Mouse (Mus musculus): Measurements from ENCODE around the gene Gm20662.

The Gm20662 gene

GRCm38 (mm10) chr9:108080168-108080567, 84.0 kb downstream of the Gm20662 start, which contains the start of gene Mst1:
TSS of gene Mst1 (plus strand) at chr9:108080436.
- peak; percentile 68 for DNase-seq (ENCODE audit: extremely low read depth, insufficient read length, low spot score)

GRCm38 (mm10) chr9:108082549-108082948, 86.4 kb downstream of the Gm20662 start:
- DNase-seq (ENCODE audit: extremely low read depth, insufficient read length, low spot score), result no peak

DNA sequence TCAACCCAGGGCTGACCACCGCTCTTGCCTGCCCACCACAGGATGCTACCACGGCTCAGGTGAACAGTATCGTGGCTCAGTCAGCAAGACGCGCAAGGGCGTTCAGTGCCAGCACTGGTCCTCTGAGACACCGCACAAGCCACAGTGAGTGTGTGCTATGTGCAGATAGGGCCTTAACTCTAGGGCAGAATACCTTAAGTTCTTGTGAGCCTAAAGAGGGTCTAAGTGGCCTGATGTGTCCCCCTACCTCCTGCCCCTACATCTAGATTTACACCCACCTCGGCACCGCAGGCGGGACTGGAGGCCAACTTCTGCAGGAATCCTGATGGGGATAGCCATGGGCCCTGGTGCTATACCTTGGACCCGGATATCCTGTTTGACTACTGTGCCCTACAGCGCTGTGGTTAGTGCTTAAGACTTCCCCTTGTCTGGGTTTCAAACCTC, 86.9 kb downstream of the Gm20662 start, which contains the start of gene Rnf123:
Gene Rnf123 (minus strand): TSS at position 359 of the 444 bp plus-strand sequence.
- no peak for DNase-seq (ENCODE audit: extremely low read depth, insufficient read length, low spot score)

DNA sequence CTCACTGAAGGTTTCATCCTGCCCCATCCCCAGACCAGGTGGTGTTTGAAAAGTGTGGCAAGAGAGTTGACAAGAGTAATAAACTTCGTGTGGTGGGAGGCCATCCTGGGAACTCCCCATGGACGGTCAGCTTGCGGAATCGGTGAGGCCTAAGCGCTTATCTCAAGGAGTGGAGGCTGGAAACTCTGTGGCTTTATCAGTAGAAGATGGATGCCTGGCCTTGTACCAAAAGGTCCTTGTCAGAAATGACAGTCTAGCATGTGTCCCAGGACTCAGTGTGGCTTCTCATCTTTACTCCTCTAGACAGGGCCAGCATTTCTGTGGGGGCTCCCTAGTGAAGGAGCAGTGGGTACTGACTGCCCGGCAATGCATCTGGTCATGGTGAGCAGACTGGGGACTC, 87.4 kb downstream of the Gm20662 start:
- no peak for DNase-seq (ENCODE audit: extremely low read depth, insufficient read length, low spot score)

- DNase-seq (ENCODE audit: extremely low read depth, insufficient read length, low spot score), result no peak
These were observed 89.1 kb downstream of the Gm20662 start for GRCm38 (mm10) chr9:108085261-108085660.

DNA sequence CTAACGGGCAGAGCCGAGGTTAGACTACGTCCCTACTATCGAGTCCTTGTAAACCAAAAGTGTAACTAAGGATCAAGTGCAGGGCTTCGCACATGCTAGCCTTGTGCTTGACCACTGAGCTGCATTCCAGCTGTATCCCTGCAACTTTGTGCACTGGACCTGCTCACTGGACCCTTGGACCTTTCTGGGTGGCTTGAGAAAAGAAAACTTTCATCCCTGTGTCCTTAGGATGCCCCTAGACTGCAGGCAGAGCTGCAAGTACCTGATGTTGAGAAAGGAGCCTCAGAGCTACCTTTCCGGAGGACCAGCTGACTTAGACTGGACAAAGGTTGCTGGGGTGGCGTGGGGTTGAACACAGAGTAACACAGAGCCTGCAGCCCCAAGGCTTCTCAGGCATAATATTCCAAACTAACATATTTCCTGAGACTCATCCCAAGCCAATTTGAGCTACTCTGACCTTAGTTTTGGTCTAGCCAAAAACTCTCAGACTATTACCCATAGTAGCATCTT, 94.5 kb downstream of the Gm20662 start:
- no peak for DNase-seq (ENCODE audit: extremely low read depth, insufficient read length, low spot score)

- no peak for DNase-seq (ENCODE audit: extremely low read depth, insufficient read length, low spot score)
These were observed 97.4 kb downstream of the Gm20662 start for GRCm38 (mm10) chr9:108093586-108093985.

GRCm38 (mm10) chr9:108094184-108094941, 98.2 kb downstream of the Gm20662 start, which contains the start of gene Apeh:
TSS of gene Apeh (minus strand) at chr9:108094606.
- DNase-seq (ENCODE audit: extremely low read depth, insufficient read length, low spot score), result peak; percentile 97

Measured in 3134 (cell line).